Mouse (Mus musculus) R1 (cell line): ENCODE data around the gene Stk35.
A peak's percentile ranks its signal among the peaks of the same experiment; 100 is the strongest.

Experiments used
- DNase-seq: peaks from one replicate; pipeline ENCODE4 v3.0.0-alpha.2; 2018; ENCODE audit warnings: low read depth, low spot score

The Stk35 gene

DNA sequence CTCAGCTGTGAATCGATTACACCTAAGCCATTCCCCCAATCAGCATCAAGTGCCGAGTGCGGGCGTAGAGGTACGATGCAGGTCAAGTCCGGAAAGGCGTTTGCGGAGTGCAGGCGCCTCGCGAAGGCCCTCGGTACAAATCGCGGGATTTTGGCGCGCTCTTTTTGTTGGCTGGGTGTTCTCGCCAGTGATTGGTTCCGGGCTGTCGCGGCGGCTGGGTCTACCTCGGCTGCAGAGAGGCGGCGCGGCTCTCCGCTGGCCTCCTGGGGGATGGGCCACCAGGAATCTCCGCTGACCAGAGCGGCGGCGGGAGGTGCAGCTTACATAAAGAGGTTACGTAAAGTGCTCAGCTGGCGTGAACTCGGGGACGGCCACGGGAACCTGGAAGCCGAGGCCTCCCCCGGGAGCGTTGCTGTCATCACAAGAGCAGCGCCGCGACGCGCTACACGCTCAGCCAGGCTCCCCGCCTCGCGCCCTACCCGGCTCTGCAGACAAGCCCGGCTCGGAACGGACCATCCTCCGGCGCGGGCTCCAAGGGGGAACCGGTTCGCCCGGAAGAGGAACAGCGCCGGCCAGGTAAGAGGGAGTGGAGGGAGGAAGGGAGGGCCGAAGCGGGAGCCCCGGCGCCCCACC is at the start of gene Stk35:
Gene Stk35 (plus strand): TSS at position 247 of the 633 bp plus-strand sequence.
- DNase-seq = peak; percentile 95

DNA sequence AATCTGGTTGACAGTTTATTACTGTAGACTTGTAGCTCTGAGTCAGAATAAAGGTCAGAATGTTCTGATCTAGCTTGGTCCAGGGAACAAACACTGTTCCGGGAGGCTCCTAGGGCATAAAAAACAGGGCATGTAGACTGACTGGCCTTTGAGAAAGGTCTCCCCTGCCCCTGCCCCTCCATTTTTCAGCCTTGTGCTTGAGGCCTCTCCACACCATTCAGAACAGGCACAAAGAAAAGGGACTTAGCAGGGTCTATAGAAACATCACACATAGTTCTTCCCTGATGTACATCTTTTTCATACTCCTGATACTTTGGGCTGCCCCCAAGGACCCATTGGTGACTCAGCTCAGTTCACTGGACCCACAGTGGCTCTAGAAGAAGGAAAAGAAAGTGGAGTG is 18.3 kb upstream of the Stk35 start:
- no peak for DNase-seq

DNA sequence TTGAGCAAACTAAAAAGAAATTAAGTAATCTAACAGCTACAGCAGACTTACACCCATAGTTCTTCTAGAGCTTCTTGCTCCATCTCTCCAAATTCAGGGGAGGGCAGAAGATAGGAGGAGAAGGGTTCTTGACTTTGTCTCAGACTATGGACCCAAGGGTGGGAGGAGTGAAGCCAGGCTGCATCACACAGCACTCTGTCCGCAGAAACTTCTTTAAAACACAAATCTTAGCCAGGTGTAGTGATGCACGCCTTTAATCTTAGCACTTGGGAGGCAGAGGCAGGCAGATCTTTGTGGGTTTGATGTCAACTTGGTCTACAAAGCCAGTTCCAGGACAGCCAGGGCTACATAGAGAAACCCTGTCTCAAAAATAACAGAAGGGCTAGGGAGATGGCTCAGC is 3.8 kb upstream of the Stk35 start:
- no peak for DNase-seq

DNA sequence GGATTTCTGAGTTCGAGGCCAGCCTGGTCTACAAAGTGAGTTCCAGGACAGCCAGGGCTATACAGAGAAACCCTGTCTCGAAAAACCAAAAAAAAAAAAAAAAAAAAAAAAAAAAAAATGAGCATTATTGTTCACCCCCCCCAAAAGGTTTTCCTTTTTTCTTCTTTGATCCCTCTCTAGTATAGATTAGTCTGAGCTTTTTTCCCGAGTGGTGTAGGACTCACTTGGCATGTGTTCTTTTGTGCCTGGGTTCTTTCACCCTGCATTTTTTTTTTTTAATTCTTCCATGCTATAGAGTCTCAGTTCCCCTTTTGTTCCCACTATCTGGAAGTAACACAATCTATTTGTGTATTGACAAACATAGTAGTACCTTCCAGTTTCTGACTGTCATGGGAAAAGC is 2.6 kb upstream of the Stk35 start:
- DNase-seq = no peak

DNA sequence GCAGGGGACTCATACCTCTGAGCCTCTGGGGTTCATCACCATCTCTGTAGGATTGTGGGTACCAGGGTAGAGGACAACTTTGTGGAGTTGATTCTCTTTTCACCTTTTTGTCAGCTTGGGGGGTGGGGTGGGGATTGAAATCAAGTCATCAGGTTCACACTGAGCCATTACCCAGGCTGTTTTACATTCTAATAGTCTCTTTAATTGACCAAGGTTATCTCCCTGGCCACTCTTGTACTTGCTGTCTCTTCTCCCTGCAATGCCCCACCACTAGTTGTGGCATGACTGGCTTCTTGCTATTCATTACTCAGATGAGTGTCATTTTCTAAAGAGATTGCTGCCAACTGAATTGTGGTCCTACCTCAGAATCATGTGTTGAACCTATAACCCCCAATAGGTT is 1.9 kb upstream of the Stk35 start:
- peak; percentile 58 for DNase-seq

DNA sequence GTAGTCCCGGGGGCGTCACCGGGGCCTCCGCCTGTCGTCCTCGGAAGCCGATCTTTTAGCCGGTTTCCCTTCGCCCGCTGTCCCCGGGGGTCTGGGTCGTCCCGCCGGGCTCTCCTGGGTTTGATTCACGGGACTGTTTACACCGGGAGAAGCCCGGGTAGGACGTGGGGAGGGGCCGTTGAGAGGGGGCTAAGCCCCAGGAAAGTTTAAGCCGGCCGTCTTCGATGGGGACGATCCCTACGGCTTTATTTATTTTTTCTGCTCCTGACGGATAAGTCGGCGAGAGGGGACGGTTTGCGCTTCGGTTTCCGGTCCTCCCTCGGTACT is 550 bp downstream of the Stk35 start:
- DNase-seq = no peak

DNA sequence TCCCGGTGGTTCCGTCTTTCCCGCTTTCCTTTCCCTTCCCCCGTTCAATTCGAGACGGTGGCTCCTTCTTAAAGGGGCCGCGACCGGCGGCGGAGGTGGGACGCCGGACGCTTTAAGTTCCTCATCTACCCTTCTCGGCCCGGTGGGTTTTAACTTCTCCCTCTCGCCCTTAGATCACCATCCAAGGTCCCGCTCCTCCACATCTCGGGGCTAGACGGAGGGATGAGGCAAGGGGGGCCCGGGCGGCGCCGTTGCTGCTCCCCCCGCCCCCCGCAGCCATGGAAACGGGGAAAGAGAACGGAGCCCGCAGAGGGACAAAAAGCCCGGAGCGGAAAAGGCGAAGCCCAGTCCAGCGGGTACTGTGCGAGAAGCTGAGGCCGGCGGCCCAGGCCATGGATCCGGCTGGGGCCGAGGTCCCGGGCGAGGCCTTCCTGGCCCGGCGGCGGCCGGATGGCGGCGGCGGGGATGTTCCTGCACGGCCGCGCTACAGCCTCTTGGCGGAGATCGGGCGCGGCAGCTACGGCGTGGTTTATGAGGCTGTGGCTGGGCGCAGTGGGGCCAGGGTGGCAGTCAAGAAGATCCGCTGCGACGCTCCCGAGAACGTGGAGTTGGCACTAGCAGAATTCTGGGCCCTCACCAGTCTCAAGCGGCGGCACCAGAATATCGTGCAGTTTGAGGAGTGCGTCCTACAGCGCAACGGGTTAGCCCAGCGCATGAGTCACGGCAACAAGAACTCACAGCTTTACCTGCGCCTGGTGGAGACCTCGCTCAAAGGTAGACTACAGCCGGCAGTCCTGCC is 1.1 kb downstream of the Stk35 start:
- peak; percentile 87 for DNase-seq

DNA sequence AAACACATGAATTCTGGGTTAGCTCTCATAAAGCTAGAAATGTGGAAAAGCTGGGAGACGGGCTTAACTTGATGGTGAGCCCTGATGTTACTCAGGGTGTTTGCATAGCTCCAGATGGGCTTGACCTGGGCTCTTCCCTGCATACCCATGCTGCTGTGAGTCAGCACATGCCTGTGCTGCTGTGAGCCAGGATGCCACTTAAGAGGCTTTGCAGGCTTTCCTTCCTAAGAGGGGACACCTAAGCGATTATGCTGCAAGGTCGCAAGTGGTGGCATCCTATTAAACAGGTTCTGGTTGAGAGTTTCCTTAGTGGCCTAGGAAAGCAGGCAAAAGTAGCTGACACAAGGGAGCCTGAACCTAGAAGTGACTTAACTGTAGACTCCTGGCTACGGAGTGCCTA is 5.2 kb downstream of the Stk35 start:
- DNase-seq = no peak

DNA sequence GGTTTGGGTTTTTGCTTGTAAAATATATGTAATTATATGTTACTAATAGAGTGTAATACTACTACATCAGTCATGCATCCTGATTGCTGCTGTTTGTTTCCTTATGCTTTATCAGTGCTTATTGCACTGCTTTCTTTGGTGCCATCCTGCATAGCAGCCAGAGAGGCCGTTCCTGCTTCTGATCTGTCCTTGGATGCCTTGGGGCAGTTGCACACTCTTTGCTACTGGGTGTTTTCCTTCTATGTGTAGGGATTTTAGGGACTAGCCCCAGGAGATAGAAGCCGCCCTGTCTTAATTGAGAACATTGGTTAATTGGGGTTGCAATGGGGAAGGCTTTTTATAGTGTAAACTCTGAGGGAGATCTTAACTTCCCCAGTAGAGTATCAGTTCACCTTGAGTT is 6.2 kb downstream of the Stk35 start:
- no peak for DNase-seq

DNA sequence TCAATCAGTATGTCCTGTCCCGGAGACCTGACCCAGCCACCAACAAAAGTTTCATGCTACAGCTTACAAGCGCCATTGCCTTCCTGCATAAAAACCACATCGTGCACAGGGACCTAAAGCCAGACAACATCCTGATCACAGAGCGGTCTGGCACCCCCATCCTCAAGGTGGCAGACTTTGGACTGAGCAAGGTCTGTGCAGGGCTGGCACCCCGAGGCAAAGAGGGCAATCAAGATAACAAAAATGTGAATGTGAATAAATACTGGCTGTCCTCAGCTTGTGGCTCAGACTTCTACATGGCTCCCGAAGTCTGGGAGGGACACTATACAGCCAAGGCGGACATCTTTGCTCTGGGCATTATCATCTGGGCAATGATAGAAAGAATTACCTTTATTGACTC is 10.2 kb downstream of the Stk35 start:
- DNase-seq = no peak

DNA sequence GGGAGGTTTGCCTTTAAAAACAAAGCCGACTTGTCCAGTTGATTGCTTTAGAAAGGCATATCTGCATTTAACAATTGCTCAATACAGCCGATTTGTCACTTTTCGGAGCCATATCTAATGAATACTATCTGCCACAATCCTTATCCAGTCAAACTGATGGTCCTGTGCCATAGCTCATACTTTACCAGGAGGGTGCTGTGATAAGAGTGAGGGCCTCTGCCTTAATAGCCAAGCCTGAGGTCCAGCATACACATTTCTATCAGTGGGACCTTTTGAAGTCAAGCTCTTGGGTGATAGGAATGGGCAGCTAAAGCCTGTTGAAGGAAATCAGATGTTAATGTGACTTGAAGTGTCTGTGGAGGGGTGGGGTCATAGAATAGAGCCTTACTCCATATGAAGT is 13.7 kb downstream of the Stk35 start:
- DNase-seq = no peak

DNA sequence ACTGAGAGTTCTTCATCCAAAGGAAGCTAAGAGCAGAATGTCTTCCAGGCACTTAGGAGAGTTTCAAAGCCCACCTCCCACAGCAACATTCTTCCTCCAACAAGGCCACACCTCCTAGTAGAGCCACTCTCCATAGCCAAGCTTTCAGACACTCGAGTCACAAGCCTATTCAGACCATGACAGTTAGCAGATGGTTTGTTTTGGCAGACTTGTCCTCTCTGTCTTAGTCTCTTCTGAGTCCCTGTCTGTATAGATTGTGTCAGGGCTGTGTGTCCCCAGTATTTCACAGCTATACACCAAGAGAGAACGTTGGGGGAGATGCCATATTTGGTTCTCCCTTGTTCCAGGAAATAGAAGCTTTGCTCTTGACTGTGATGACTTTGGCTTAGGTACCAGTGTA is 14.8 kb downstream of the Stk35 start:
- no peak for DNase-seq

DNA sequence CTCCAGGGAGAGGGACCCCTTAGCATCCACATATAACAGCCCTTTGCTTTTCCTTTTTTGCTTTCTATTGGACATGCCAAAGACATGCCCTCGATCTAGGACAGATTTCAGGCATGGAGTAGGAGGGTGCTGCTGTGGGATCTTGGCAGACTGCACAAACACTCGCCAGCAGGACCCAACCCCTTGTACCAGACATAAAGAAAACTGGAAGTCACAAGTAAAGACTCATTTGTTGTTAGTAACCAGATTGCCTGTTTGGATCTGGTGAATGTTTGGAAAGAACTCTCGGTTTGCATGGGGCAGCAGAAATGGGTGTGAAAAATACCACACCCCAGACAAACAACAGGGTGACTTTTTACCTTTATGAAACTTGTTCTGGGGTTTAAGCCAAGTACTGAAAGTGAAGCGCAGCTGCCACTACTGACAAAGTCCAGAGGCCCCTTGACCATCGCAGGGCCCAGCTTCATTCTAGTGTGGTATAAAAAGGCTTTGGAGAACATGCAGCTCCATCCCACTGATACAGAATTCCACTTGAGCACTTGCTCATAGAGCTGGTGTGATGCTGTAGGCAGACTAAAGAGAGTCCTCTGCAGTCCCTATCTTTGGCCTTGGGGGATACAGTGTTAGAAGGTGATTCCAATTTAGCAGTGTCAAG is 17.4 kb downstream of the Stk35 start:
- DNase-seq = no peak

DNA sequence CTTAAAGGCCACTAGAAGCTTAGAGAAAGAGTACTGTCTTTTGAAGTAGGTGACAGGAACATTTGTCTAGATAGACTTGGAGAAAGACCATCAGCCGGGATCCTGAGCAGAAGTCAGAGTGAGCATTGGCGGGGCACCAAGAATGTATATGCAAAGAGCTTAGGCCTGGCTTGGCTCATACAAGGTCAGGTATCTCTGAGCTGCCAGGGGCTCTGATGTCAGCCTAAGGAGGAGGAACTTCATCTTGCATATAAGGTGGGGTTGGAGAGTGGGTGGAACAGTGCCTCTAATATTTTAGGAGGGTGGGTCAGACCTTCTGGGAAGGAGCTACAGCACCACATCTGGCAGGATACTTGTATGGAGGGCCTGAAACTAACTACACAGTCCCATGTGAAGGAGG is 18.6 kb downstream of the Stk35 start:
- DNase-seq = peak; percentile 50

DNA sequence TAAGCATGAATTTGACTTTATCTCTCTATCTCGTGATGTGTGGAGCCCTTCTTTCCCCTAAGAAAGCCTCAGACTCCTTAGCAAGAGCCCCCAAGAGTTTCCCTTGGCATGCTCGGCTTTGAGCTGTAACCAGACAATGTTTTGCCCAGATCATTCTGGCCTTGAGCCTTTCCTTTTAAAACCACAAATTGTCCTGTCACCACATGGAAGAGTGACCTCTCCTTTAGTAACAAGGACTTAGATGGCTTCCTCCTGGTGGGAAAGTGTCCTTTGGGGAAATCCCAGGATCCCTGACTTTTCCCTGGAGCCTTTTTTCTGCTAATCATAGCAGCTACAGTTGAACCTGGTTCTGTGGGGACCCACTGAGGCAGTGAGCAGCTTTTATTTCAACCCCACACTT is 19.2 kb downstream of the Stk35 start:
- no peak for DNase-seq

DNA sequence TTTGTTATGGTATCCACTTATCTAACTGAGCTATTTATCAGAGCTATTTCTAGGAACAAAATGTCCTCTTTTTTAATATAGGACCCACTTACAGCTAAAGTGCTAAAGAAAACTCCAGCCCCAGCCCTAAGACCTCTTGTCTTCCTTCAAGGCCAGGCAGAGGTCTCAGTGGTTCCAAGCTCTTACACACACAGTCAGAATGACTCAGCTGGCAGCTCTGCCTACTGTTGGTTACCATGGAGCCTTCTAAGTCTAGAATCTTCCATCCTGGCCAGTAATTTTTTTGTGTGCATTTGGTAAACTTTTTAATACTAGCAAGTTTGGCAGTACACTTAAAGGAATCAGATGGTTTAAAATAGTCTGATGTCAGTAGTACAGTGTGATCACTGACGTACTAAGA is 19.6 kb downstream of the Stk35 start:
- no peak for DNase-seq

DNA sequence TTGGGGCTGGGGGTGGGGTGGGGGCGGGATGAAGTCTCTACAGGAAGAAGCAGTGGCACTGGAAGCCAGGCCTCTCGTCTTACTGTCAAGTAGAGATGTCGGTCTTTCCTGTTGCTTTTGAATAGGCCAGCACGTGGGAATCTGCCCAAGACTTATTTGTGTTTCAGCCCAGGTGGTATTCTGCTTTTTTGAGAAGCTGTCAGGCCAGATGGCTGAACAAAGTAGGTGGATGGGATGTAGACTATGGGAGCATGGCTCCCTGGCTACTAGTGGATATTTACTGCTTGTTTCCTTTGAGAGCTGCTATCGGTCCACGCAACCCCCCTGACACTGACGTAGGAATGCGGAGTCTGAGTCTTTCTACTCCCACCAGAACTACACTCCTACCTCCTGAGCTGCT is 20.7 kb downstream of the Stk35 start:
- no peak for DNase-seq

DNA sequence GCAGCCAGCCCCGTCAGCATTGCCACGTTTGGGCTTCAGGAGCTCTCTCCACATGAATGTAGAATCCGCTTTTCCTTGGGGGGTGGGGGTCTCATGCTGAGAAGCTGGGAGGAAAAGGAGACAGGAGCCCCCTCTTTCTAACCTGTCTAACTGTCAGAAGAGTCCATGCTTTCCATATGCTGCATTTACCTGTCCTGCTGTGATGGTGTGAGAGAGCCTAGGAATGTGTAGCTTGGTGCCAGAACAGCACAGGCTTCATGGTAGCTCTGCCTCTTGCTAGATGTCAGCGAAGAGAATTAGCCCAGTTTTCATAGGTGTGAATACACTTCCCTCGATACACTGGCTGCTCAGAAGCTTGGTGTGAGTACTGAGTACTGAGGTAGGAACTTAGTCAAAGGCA is 21.3 kb downstream of the Stk35 start:
- DNase-seq = no peak

DNA sequence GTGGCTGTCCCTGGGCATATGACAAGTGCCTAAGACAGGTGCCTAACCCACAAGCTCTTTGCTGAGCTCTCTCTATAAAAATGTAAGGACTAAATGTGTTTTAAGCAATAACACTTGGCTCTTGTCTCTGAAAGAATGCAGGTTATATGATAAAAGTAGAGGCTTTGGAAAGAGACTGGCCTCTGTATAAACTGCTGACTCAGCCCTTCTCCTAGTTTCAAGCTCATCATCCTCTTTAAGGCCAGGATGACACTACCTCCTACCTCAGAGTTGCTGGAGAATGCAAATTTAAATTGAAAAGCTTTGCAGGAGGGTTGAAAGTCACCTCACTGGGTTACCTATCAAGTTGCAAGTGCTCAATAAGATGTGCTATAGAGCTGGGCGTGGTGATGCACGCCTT is 23.0 kb downstream of the Stk35 start:
- no peak for DNase-seq

DNA sequence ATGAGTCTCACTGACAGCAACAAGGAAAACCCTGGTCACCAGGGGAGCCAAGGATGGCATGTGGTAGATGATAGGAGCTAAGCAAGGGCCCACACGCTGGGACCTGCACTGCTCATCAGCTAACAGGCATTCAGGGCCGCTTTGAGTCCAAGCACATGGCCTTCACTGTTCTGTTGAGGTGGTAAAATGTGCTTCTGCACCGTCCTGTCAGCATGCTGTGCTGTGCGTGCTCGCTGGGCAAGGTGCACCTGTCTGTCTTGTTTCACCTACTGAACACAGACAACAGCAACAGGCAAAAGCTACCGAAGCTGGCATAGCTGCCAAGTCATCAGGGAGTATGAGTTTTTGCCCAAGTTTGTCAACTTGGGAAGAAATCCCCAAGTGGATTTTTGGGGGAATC is 23.9 kb downstream of the Stk35 start:
- no peak for DNase-seq

DNA sequence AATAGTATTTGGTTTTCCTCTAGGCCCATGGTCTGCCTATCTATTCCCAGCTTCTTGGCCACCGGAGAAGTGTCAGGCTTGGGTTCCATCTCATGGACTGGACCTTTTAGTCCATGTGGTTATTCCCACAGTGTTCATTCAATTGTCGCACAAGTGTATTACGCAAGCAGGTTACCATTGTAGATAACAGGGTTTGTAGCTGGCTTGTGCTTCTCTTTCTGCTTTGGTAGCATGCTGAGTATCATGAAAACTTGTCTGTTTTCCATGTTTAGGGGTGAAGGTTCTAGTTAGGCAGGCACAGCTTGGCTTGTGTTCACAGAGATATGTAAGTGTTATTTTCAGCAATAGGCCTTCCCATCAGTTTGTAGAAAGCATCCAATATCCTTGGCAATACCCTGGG is 25.8 kb downstream of the Stk35 start:
- no peak for DNase-seq

DNA sequence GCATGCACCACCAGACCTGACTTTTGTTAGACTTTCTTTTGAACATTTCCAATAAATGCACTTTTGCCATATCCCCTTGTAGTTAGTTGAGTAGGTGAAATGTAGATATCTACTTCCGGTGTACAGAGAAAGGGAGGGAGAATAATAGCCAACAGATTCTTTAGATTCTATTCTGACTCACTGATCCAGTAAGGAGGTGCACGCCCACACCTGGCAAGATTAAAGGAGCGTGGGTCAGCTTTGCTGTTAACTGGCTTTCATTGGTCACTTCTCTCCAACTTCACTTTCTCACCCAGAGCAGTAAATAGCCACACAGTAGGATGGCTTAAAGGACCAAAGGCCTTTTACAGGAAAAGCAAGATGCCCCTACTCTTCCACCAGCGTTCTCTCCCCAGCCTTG is 32.7 kb downstream of the Stk35 start:
- DNase-seq = no peak

DNA sequence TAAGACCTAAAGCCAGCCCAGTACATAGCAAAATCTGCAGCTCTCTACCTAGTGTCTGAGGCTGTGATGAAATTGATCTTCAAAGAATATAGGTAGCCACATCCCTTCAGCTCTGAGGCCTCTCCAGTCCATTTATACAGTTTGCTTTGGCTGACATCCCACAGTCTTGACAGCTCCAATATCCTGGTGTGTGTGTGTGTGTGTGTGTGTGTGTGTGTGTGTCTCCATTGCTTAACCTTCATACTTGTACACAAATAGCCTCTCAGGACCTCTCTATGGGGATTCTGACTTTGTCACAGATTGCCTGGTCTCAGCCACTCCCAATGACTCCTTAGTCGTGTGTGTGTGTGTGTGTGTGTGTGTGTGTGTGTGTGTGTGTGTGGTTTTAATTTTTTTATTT is 33.9 kb downstream of the Stk35 start:
- no peak for DNase-seq
